Mouse (Mus musculus) lung, postnatal 14 days (tissue): Measurements from ENCODE around the gene Card19.
A peak's percentile ranks its signal among the peaks of the same experiment; 100 is the strongest.

Source experiments
- DNase-seq: peaks from one replicate; pipeline ENCODE4 v3.0.0; 2021

Card19 gene

DNA sequence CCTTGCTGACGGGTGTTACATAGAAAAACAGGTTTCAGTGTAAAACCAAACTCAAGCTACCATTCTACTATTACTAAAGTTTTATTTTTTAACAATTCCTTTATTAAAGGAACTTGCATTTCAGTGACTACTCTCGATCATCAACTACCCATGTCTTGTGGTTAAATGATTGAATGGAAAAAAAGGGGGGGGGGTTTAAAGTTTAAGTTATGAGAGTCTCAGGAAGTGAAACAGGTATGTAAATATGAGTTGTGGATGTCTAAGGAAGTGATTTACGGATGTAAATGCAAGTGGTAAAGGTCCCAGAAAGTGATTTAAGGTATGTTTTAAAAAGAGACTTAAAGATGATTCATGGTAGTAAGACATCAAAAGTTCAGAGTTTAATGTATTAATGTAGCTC lies 9.3 kb upstream of the Card19 start:
- no peak for DNase-seq

DNA sequence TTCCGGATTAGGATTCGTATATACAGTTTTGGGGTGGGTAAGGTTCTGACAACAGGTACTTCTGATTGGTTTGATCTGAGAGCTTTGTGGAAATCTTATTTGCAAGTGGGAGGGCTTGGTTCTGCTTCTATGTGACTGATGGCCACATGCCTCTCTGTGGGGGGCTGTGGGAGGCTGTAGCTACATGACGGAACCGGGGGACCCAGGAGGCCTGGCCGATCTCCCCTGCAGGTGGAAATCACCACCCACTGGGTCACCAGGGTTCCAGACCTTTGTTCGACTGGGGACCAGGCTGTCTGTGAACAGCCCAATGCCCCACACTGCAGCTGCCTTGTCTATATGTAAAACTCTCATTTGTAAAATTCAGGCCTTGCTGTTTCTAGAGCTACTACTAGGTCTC lies 8.9 kb upstream of the Card19 start:
- no peak for DNase-seq

DNA sequence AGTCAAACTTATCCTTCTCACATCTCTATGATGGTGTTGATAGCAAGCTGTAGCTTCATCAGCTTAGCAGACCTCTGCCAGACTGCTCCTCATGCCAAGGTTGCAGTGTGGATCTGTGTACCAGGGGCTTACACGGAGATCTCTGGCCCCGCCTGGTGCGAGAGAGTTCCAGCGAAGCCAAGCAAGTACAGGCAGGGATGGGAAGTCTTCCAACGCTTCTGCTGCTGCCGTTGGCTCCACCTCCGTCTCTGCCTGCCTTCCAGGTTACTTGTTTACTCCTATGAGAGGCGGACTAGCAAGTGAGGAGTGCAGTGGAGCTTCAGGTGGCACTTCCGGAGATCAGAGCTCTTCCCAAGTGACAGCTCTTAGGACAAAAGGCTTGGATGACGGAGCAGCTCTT lies 8.5 kb upstream of the Card19 start:
- DNase-seq: no peak

DNA sequence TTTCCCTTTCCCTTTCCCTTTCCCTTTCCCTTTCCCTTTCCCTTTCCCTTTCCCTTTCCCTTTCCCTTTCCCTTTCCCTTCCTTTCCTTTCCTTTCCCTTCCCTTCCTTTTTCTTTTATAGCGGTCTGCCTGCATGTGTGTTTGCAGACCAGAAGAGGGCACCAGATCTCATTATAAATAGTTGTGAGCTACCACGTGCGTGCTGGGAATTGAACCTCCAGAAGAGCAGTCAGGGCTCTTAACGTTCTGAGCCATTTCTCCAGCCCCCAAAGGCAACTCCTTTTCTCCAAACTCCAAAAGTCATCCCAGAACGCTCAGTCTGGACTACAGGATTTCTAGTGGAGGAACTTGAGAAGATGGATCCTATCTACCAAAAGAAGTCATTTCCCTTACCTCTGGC lies 5.1 kb upstream of the Card19 start:
- no peak for DNase-seq

DNA sequence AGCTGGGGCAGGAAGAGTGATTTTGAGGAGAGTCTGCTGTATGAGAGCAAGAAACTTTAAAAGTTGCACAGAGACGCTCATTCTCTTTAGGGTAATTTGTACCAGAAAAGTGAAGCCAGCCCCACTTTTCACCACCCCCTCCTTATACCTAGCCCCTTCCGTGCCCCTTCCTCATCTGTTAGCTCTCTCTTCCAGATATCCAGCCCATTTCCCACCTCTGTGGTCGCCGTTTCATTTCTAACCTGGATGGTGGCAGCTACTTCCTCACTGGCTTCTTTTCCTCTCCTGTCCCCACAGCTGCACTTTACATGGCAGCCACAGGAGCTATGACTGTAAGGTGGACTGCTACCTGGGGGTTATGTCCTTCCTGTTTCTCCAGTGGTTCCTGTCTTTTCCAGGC lies 3.5 kb upstream of the Card19 start:
- DNase-seq: no peak

DNA sequence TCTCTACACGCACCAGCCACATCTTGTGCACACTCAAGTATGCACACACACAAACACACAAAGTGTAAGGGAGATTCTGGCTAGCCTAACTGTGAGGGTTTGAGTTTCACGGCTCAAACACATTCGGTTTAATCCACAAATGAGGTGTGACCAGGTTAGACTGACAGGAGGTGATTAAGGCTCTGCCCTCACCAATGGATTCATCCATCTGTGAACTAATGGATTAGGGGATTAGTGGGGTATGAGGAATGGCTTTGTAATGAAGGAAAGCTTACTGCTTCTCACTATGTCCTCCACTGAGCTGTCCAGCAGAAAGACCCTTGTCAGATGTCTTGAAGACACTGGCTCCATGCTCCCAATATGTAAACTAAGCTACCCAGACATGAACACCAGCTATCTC lies 2.8 kb upstream of the Card19 start:
- no peak for DNase-seq

DNA sequence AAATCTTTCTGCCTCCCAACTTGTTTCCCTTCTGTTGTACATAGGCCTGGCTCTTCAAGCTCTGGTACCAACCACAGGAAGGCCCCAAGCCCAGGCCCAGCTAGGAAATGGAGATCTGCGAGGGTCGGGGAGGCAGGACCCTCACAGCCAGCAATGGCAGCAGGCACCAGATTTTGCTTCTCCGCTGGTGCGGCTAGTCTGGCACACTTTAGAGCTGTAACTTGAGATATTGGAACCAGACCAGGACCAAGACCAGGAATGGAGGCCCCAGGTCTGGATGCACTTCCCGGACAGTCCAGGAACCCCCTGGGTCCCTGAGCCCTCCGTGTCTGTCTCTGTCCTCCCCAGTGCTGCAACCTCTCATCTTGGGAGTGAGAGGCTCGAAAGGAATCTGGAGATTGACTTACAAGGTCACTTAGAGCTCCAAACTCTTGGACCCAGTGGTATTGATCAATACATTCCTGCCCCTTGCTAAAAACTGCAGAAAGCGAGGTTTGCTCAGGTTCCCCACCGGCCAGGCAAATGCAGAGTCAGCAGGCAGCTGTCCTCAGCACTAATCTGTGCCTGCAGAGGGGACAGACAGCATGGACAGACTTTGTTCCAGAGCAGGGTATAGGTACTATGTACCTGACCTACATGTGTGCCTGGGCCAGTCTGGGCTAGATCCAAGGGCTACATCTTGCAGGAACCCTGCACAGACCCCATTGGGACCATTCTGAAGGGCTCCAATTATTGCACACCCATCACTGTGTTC lies 1.1 kb upstream of the Card19 start:
- no peak for DNase-seq

DNA sequence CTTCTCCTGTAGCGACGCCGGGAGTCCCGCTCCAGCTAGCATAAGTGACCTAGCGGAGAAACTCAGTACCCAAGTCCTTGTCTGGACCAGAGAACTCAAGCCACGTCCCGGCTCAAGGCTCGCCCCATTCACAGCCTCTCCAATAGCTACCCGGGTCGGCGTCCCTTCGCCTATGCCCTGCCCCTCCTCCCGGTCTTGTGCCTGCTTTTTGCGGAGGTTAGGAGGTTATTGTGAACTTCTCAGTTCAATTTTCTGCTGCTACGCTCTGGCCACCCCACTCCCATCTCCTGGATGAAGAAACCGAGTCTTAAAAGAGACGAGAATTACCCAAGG lies 349 bp upstream of the Card19 start:
- DNase-seq: no peak

DNA sequence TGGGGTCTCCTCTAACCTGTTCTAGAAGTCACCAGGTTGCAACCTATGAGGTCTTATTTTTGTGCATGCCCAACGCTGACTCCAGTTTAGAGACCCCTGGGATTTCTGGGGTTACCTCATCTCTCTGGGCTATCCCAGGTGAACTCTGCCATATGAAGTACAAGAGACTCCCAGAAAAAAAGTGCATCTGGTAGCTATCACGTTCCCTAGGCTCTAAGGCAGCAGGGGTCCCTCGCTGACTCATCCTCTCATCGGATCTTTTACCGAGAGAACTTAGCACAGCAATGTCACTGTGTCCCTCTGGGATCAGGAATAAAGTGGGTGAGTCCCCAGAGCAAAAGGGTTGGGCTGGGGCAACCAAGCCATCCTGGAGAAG lies 721 bp downstream of the Card19 start:
- DNase-seq: no peak

DNA sequence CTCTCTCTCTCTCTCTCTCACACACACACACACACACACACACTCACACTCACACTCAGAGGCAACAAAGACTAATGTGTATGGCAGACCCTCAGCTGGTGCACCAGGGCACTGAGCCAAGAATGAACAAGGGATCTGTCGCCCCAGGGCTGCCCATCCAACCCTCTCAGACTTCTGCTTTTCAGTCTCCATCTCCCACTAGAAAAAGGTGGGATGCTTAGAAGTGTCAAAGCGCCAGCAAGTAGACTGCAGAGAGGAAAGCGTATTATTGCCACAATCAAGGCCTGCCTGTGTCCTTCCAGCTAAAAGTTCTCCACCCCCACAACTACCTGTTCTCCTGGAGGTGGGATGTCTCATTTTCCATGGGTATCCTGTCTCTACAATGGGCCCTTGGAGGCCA lies 1.4 kb downstream of the Card19 start:
- no peak for DNase-seq

DNA sequence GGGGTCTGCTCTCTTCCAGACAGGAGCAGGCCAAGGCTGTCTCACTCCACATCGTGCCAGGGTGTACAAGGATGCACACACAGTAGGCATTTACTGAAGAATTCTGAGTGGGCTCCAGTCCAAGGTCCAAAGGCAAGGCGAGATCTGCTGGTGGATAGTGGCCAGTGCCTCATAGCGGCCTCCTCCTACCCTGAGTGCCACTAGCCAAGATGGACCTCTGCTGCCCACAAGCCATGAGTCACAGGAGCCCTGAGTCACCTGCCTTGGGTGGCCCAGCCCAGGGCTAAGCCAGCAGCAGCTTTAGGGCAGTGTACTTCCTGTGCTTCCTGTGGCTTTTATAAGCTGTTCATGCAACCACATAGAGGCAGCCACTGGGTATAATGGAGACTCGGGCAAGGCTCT lies 2.3 kb downstream of the Card19 start:
- DNase-seq: peak; percentile 46

DNA sequence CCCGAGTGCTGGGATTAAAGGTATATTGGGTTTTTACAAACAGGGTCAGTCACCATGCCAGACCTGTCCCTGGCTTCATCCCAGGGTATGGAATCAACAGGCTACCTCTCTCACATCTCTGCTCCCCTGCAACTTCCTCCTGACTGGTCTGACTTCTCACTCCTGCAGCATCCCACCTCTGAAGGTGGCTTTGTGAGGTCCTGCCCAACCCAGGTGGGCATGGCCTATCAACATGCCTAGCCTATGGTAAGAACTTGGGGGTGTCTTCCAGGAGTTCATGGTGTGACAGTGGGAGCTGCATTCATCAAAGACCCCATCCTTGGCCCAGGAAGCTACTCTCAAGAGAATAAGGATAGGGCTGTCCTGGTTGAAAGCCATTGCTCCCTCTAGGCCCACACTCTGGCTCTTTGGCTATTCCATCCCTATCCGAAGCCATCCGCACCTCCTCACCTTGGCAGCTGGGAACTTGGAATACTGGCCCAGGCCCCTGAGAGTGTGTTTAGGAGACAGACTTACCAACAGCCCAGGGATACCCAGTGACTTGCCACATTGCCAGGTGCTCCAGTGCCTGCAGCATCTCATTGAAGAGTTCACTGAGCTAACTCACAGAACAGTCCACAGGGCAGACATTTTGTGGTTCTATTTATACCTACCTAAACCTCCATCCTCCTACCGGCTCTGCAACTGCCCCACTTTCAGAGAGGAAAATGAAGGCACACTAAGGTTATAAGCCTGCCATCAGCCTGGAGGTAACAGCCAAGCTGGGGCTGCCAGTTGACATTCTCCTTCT lies 2.9 kb downstream of the Card19 start:
- DNase-seq: no peak

DNA sequence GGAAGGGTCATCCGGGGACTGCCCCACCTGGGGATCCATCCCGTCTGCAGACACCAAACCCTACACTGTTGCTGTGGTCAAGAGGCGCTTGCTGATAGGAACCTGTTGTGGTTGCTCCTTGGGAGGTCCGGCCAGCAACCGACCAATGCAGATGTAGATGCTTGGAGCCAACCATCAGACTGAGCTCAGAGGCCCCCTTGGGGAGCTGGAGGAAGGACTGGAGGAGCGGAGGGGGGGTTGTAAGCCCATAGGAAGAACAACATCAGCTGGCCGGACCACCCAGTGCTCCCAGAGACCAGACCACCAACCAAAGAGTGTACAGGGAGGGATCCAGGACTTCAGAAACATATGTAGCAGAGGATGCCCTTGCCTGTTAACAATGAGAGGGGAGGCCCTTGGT lies 6.5 kb downstream of the Card19 start:
- no peak for DNase-seq

DNA sequence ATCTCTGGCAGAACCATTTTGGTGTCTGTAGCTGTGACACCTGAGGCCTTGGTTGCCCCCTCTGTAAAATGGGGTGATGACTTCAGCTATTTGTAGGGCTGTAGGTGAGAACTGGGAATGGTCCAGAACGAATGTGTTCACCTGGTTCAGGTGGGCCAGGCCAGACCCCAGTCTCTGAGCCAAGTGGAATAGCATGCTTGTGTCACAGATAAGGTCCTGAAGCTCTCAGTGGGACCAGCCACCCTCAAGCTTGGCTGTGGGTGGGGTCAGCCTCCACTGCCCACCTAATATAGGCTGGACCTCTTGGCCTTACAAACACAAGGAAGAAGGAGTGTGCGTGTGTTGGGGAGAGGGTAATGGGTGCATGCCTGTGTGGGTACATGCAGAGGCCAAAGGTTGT lies 9.5 kb downstream of the Card19 start:
- DNase-seq: no peak

DNA sequence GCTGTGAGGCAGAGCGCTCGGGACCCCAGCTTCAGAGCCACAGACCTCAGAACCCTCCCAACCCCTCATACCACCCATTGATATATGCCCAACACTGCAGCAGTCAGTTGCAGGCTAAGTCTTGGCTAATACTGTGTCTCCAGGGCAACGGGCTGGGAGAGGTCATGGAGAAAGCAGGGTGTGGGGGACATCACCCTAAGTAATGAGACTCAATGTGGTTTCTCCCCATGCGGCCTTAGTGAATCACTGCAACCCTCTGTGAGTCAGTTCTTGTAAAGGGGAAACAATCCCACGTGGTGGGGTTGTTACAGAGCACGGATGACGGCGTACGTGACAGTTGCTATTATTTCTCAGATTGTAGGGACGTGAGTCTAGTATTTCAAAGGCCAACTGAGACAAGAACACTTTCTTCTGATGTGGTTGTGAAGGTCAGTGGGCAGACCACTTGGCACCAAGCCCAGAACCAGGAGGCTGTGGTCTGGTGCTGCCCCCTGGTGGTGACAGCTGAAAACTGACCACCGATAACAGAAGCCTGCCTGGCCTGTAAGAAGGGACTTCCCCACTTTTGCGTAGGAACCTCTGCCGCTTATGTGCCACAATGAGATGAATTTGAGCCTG lies 10.3 kb downstream of the Card19 start:
- DNase-seq: peak; percentile 86

DNA sequence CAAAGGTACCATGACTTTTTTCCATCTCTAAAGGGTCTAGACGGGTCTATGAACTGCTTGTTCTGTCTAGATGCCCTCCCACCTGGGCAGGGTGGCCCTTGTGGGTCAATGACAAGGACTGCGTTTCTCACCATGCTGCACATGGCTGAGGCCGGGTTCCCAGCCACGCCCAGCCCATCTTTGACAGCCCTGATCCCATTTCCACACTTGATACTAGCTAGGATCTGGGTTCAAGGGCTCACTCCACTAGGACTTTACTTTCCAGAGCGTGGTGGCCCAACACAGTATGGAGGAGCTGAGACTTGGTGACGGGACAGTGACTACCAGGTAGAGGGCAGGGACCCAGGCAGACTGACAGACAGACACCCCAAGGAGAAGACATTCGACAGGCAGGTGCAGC lies 13.3 kb downstream of the Card19 start:
- DNase-seq: no peak

DNA sequence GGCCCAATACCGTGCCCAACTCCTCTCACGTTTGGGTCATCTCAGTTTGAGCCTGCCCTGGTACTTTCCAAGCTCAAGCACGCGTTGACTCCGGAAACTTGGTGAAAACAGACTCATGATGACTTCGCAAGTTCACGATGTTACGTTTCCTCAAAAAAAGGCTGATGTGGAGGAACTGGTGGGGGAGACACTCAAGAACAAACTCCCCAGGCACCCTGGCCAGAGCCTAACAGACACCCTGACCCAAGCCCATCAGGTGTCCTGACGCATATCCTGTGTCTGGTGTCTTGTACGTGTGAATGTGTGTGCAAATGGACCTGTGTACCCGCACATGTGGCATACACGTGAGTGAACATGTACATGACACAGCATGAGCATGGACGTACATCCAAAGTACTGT lies 15.1 kb downstream of the Card19 start:
- no peak for DNase-seq

DNA sequence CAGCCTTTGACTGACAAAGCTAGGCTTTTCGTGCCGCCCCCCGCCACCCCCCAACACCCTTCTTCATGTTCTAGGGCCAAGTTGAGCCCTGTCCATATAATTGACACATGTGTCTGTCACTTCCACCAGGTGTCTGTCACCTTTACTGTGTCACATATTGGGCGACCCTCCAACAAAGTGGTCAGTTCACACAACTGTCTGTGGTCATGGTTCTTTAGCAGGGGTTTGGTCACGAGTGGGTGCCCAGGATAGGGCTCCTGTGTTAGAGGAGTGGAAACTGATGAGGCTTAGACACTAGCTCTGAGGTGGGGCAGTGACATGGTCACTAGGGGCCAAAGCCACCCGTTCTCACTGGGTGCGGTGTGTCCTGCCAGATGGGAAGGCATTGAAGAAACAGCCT lies 15.9 kb downstream of the Card19 start:
- no peak for DNase-seq

DNA sequence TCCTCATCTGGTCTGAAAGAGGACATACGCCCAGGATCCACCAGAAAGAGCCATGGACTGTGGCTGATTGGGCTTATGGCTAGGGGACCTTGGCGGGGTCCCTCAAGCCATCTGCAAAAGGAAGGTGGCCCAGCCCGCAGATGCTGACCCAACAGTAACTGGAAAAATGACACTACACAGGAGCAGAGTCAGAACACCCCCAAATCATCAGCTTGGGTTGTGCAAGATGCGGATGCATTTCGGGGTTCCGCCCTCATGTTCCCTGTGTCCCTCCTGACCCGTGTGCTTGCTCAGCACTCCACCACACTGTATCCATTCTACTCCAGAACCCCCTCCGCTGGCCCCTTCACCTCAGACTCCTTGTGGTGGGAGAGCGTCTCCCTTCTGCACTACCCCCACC lies 17.1 kb downstream of the Card19 start:
- DNase-seq: no peak

DNA sequence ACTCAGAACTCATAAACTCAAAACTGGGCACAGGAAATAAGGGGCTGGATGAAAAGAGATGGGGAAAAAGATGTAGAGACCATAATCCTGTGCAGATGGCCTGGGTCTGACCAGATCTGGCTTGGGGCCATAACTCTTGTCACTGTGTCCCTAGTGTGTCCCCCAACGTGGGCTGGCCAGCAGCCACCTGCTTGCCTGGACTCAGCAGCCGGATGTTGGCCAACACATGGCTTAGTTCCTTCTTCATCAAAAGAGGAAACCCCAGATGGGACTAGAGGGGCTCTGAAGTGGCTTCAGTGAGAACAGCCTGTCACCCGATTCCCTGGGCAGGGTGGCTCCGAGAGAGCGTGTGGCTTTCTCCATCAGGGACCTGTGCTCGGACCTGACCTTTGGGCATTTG lies 19.1 kb downstream of the Card19 start:
- DNase-seq: peak; percentile 14

DNA sequence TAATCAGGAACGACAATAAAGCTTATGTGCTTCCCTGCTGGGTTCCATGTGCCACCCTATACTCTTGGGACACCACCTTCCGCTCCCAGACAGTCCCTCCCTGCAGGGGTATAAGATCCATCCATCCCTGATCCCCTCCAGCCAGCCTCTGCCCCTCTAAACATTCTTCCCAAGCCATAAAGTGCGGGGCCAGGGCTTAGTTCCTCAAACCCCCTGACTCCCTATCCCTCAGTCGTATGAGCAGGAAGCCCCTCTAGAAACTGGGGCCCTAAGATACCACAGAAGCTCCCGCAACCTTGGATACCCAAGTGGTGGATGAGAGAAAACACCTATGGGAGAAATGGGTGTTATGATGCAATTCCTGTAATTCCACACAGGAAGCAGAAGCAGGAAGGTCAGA lies 19.6 kb downstream of the Card19 start:
- DNase-seq: no peak

DNA sequence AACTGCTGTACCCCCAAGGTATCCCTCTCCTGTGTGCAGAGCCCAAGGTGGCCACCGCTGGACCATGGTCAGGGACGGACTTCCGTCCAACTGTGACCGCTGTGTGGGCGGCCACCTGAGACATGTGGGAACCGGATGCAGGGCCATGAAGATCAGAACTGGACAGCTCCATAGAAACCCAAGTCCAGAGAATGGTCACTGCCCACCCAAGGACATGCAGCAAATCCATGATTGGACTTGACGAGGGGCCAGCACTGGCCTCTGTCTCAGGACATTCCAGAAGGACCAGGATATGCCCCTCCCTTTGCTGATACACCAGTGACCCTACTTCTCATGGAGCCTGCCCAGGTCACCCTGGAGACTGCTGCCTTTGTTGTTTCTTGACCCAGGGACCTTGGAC lies 20.2 kb downstream of the Card19 start:
- no peak for DNase-seq

DNA sequence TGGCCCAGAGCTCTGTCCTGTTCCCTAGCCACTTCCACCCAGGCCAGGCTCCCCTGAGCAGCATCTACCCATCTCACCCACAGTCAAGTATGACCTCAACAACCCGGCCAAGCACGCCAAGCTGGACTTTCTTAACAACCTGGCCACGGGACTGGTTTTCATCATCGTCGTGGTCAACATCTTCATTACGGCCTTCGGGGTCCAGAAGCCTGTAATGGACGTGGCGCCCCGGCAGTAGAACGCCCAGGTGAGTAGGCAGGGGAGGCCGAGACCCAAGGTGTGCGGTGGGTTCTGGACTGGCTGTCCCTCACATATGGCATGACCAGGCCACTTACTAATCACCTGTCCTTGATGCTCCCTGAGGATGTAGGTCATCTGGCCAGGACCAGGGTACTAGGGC lies 21.0 kb downstream of the Card19 start:
- no peak for DNase-seq

DNA sequence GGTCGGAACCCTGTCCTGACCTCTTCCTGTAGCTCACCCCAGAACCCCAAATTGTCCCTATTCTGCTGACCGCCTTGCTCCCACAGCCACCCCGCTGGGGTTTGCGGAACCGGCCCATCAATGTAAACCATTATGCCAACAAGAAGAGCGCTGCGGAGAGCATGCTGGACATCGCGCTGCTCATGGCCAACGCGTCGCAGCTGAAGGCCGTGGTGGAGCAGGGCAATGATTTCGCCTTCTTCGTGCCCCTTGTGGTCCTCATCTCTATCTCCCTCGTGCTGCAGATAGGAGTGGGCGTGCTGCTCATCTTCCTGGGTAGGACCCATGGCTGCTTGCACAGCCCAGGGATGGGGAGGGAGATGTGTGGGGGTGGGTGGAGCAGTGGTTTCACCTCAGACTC lies 22.2 kb downstream of the Card19 start:
- DNase-seq: no peak
